Mouse (Mus musculus) neural tube, embryonic 14.5 days (tissue): Measurements from ENCODE around the gene Sowaha. TPM values are rescaled to one million over a fixed set of nuclear protein-coding genes. Genes with fewer than 3 reads are reported as not detected.

Experiments
- ATAC-seq: fragments of 200-750 bp; cut with Nextera tagmentation; 2 replicates; pipeline ENCODE4 v1.8.0; 2017; ENCODE audit warnings: low read depth, mild to moderate bottlenecking, moderate TSS enrichment, moderate library complexity
- H3K27ac ChIP-seq: fragments of 300-500 bp; sonication (generic); 2 replicates; pipeline ENCODE4 v1.5.1; 2014; ENCODE audit warnings: low read depth, mild to moderate bottlenecking, control low read depth, low read length, moderate library complexity, mixed read lengths
- H3K27me3 ChIP-seq: fragments of 300-500 bp; sonication (generic); 2 replicates; pipeline ENCODE4 v1.6.1; 2014; ENCODE audit warnings: low read length; ENCODE audit not compliant: control insufficient read depth, insufficient read depth
- H3K36me3 ChIP-seq: fragments of 300-500 bp; sonication (generic); 2 replicates; pipeline ENCODE4 v1.6.1; 2014; ENCODE audit warnings: low read length, mixed read lengths; ENCODE audit not compliant: control insufficient read depth, insufficient read depth
- H3K4me1 ChIP-seq: fragments of 300-500 bp; sonication (generic); 2 replicates; pipeline ENCODE4 v1.6.1; 2014; ENCODE audit warnings: low read length; ENCODE audit not compliant: control insufficient read depth, insufficient read depth
- H3K4me2 ChIP-seq: fragments of 300-500 bp; sonication (generic); 2 replicates; pipeline ENCODE4 v1.6.1; 2014; ENCODE audit warnings: mild to moderate bottlenecking, low read depth, low read length, control low read depth
- H3K4me3 ChIP-seq: fragments of 300-500 bp; sonication (generic); 2 replicates; pipeline ENCODE4 v1.5.1; 2014; ENCODE audit warnings: low read depth, low read length, control low read depth, mixed read lengths
- H3K9ac ChIP-seq: fragments of 300-500 bp; sonication (generic); replicated peaks from 2 replicates; pipeline ENCODE4 v1.6.1; 2014; ENCODE audit warnings: low read depth, mild to moderate bottlenecking, control low read depth, low read length, mixed read lengths
- H3K9me3 ChIP-seq: fragments of 300-500 bp; sonication (generic); 2 replicates; pipeline ENCODE4 v1.6.1; 2016; ENCODE audit warnings: low read length; ENCODE audit not compliant: control insufficient read depth
- WGBS: fragments of 180-500 bp; shearing (Covaris S2); extraction: QIAGEN DNeasy Blood & Tissue Kit; methylation state at CpG from one replicate; pipeline ENCODE4 v1.1.7; 2014; 5-methylcytosine and 5-hydroxymethylcytosine counted together
- polyA plus RNA-seq: library from polyadenylated mRNA; unstranded; fragments of >200 nt; fragmentation: Nextera tagmentation; extraction: Ambion mirVana; gene quantifications from 2 replicates; pipeline ENCODE4 v1.2.1, GENCODE M21; 2014

Gene Sowaha
- polyA plus RNA-seq, 1 experiment from 2014 or later: 1.1 TPM

- H3K27ac ChIP-seq: no peak overlapping the region
These were observed 27.7 kb downstream of the Sowaha start for GRCm38 (mm10) chr11:53452396-53452795.

DNA sequence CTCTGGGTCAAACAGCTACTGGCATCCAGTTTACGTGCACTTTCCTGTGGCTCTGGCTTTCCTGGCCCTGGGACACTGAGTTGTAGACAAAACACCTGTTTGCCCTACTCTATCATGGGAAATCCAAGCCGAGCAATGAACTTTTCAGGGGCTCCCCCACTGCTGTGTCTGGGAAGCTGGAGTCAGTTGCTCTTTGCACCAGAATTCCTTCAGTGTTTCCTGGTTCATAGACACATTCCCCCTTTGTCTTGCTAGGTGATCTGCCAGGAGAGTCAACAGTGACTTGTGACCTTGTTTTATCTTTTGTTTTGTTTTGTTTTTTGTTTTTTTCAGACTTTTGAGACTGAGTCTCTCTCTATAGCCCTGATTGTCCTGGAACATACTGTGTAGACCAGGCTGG is 28.7 kb downstream of the Sowaha start:
- Histone ChIP-seq H3K27me3 (peaks cover 2% of the 10 kb centered on the region; the same call in 1 of the 2 replicates), H3K27ac (no peak overlapping the region), H3K4me3 (no peak overlapping the region), H3K4me1 (no peaks in the 10 kb centered on the region), H3K9me3 (no peaks in the 10 kb centered on the region), H3K9ac (no peak overlapping the region), H3K4me2 (no peak overlapping the region), H3K36me3 (no peaks in the 10 kb centered on the region)
- ATAC-seq: no peak
- WGBS: 82% methylated on average over 2 of the region's 2 CpGs

More at GRCm38 (mm10) chr11:53452396-53452795, 27.7 kb downstream of the Sowaha start:
- Histone ChIP-seq H3K9me3 (no peaks in the 10 kb centered on the region), H3K27me3 (peaks cover 7% of the 10 kb centered on the region), H3K36me3 (no peaks in the 10 kb centered on the region), H3K4me3 (no peak overlapping the region), H3K4me1 (peaks cover 6% of the 10 kb centered on the region), H3K9ac (no peak overlapping the region), H3K4me2 (no peak overlapping the region)
- 96% methylated on average over 9 of the region's 9 CpGs for whole genome bisulfite sequencing
- no peak for ATAC-seq

DNA sequence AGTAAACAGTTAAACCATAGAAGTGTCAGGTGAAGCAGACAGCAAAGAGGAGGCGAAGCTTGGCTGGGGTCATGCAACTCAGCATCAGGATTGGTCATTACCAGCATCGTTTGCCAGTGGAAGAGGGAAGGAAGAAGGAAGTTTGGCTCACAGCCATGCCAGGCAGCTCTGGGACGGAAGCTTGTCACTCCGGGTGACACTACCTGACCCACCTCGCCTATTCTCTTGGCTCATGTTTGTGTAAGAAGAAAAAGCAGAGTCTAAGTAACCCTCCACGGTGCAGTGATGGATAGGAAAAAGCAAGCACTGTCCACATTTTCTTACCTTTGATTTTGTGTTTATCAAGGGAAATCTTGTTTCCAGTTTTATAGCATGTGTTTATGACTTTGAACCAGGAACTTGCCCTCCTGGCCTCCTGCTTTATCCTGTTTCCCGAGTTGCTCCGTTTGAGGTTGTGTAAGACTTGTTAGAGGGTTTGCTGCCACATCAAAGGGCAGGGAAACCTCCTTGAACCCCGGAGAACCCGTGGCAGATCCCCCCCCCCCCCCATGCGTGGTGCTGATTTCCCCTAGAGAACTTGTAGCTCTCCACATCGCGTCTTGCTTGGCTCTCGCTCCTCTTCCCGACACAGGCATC is 29.9 kb downstream of the Sowaha start:
- Histone ChIP-seq H3K36me3 (no peaks in the 10 kb centered on the region), H3K27ac (no peak overlapping the region), H3K4me1 (no peaks in the 10 kb centered on the region), H3K9me3 (no peaks in the 10 kb centered on the region), H3K4me3 (no peak overlapping the region), H3K9ac (no peak overlapping the region), H3K27me3 (no peaks in the 10 kb centered on the region), H3K4me2 (no peak overlapping the region)
- ATAC-seq: no peak
- 62% methylated on average over 15 of the region's 15 CpGs for WGBS

- Histone ChIP-seq H3K4me3 (no peak overlapping the region), H3K9ac (no peak overlapping the region), H3K27ac (no peak overlapping the region), H3K4me1 (no peaks in the 10 kb centered on the region), H3K9me3 (no peaks in the 10 kb centered on the region), H3K27me3 (no peaks in the 10 kb centered on the region), H3K36me3 (no peaks in the 10 kb centered on the region), H3K4me2 (no peak overlapping the region)
- no peak for ATAC-seq
- WGBS: 94% methylated on average over 1 of the region's 1 CpGs
These were observed 31.5 kb downstream of the Sowaha start for GRCm38 (mm10) chr11:53448529-53448928.

DNA sequence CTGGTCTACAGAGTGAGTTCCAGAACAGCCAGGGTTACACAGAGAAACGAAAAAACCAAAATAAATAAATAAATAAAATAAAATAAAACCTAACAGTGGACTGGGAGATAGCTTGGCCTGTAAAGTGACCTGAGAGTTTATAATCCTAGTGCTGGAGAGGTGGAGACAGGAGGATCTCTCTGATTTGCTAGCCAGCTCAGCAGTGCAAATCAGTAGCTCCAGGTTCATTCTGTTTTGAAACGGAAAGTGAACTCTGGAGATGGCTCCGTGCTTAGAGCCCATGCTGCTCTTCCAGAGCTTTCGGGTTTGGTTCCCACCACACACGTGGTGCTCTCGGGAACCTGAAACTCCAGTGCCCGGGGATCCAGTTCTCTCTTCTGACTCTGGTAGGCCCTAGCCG is 32.1 kb downstream of the Sowaha start:
- Histone ChIP-seq H3K27me3 (no peaks in the 10 kb centered on the region), H3K9ac (no peak overlapping the region), H3K9me3 (no peaks in the 10 kb centered on the region), H3K4me3 (no peak overlapping the region), H3K4me2 (no peak overlapping the region), H3K4me1 (no peaks in the 10 kb centered on the region), H3K27ac (no peak overlapping the region), H3K36me3 (no peaks in the 10 kb centered on the region)
- no peak for ATAC-seq
- WGBS: 90% methylated on average over 8 of the region's 8 CpGs

DNA sequence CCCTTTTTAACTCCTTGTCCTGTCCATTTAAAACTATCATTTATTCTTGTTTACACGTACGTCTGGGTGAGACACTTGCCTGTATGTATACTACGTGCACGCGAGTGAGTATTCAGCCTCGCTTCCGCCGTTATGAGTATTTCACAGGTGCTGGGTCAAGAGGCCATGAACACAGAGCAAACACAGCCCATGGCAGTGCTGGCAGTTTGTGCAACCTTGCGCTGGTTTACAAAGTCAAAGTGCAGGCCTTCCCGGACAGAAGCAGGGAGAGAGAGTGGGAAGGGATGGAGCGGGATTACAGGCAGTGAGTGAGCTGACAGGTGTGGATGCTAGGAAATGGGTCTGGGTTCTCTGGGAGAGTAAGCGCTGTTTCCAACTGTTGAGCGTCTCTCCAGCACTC is 33.9 kb downstream of the Sowaha start:
- WGBS: 88% methylated on average over 13 of the region's 13 CpGs
- Histone ChIP-seq H3K4me3 (no peak overlapping the region), H3K4me2 (no peak overlapping the region), H3K36me3 (no peaks in the 10 kb centered on the region), H3K4me1 (no peaks in the 10 kb centered on the region), H3K9me3 (no peaks in the 10 kb centered on the region), H3K9ac (no peak overlapping the region), H3K27ac (no peak overlapping the region), H3K27me3 (no peaks in the 10 kb centered on the region)
- no peak for ATAC-seq

- no peaks in the 10 kb centered on the region for H3K4me1 ChIP-seq
- no peak for ATAC-seq
- H3K27me3 ChIP-seq: no peaks in the 10 kb centered on the region
- no peak overlapping the region for H3K4me2 ChIP-seq
- no peak overlapping the region for H3K4me3 ChIP-seq
- H3K9me3 ChIP-seq: no peaks in the 10 kb centered on the region
- H3K27ac ChIP-seq: no peak overlapping the region
- H3K36me3 ChIP-seq: no peaks in the 10 kb centered on the region
- H3K9ac ChIP-seq: no peak overlapping the region
- 74% methylated on average over 13 of the region's 13 CpGs for WGBS
These were observed 34.5 kb downstream of the Sowaha start for GRCm38 (mm10) chr11:53445562-53445961.

- WGBS: 39% methylated on average over 6 of the region's 6 CpGs
- Histone ChIP-seq H3K36me3 (no peaks in the 10 kb centered on the region), H3K27me3 (no peaks in the 10 kb centered on the region), H3K27ac (no peak overlapping the region), H3K4me3 (no peak overlapping the region), H3K9me3 (no peaks in the 10 kb centered on the region), H3K4me2 (no peak overlapping the region), H3K4me1 (no peaks in the 10 kb centered on the region), H3K9ac (no peak overlapping the region)
- ATAC-seq: no peak
These were observed 36.2 kb downstream of the Sowaha start for GRCm38 (mm10) chr11:53443861-53444260.

- Histone ChIP-seq H3K9me3 (no peaks in the 10 kb centered on the region), H3K4me3 (no peak overlapping the region), H3K4me2 (no peak overlapping the region), H3K27ac (no peak overlapping the region), H3K9ac (no peak overlapping the region), H3K4me1 (no peaks in the 10 kb centered on the region), H3K36me3 (no peaks in the 10 kb centered on the region), H3K27me3 (no peaks in the 10 kb centered on the region)
- no peak for ATAC-seq
- WGBS: 69% methylated on average over 12 of the region's 12 CpGs
These were observed 38.2 kb downstream of the Sowaha start for GRCm38 (mm10) chr11:53441921-53442320.
